25 mouse cellular contexts compared by ENCODE assay signal in the genomic region with DNA sequence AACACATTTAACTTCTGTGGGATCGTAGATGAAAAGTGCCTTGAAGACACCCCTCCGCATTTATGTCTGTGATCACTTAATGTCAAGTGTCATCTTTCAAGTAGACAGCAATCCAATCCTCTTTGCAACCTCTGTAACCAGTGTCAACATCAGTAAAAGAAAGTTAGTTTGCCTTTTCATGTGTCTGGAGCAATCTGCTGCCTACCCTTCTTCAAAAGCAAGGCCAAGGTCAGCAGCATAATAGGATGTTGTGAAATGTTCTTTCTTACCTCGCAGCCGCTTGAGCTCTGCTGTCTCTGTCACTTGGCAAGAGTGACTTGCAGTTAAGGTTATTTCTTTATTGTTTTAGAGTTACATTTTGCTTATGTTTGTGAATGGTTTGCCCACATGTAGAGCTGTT. TPM values are rescaled to one million over a fixed set of nuclear protein-coding genes. Genes with fewer than 3 reads are reported as not detected.
DNase-seq lines count a peak whose midpoint lies in the region; ATAC-seq and TF ChIP-seq lines count a peak whose summit lies in the region.
"Had no signal": no experiment of that assay in that cellular context is flagged by ENCODE, and none has a peak within 500 bp of the region (broad histone marks: within the 10 kb centered on the region; RNA-seq: fewer than 3 reads in every experiment).

No protein-coding gene starts in this region.

- peak overlapping the region; percentile 28; the same call in 1 of the 2 replicates for H3K27ac ChIP-seq in gastrocnemius, adult 2 months
- H3K27ac ChIP-seq in midbrain, embryonic 16.5 days (ENCODE audit: low read length), result no peak overlapping the region
- H3K27ac ChIP-seq: embryonic facial prominence, embryonic 10.5 days; embryonic facial prominence, embryonic 12.5 days; forebrain, embryonic 13.5 days; forebrain, embryonic 15.5 days had no signal

- intact Hi-C loops in gastrocnemius, adult 2 months (cut with DNase I), result no loop called here
- intact Hi-C loops in gastrocnemius, postnatal 36 days (cut with DNase I), result loop anchor here (5.0 kb wide), 1 partner anchor 142 kb away; no protein-coding TSS in a partner anchor

- H3K36me3 ChIP-seq in midbrain, embryonic 16.5 days (ENCODE audit: control insufficient read depth, insufficient read depth, low read length), result no peaks in the 10 kb centered on the region
- H3K36me3 ChIP-seq: embryonic facial prominence, embryonic 10.5 days; embryonic facial prominence, embryonic 12.5 days; forebrain, embryonic 15.5 days had no signal

- 83% methylated on average over 4 of the region's 4 CpGs for WGBS in midbrain, embryonic 16.5 days

- no peaks in the 10 kb centered on the region for H3K4me1 ChIP-seq in midbrain, embryonic 16.5 days (ENCODE audit: control insufficient read depth, insufficient read depth, low read length)
- H3K4me1 ChIP-seq: embryonic facial prominence, embryonic 10.5 days; embryonic facial prominence, embryonic 12.5 days; forebrain, embryonic 13.5 days; forebrain, embryonic 15.5 days had no signal

- peak; percentile 63 for ATAC-seq in granulocyte monocyte progenitor cell, adult 5-6 weeks (replicated peaks; ENCODE audit: poor library complexity, severe bottlenecking)
- ATAC-seq in megakaryocyte progenitor cell, adult 5-6 weeks (replicated peaks; ENCODE audit: poor library complexity), result peak; percentile 33
- no peak for ATAC-seq in midbrain, embryonic 16.5 days
- ATAC-seq: activated CD4-positive, CD25-positive, alpha-beta regulatory T cell, adult 4 months; CD4-positive, CD25-positive, alpha-beta regulatory T cell, adult 4 months; forebrain, embryonic 13.5 days; forebrain, embryonic 15.5 days; forebrain, postnatal 0 days; Patski had no signal

- no peaks in the 10 kb centered on the region for H3K9me3 ChIP-seq in midbrain, embryonic 16.5 days (replicated peaks; ENCODE audit: control insufficient read depth, low read length, poor library complexity, severe bottlenecking)
- H3K9me3 ChIP-seq: embryonic facial prominence, embryonic 10.5 days; embryonic facial prominence, embryonic 12.5 days; forebrain, embryonic 13.5 days; forebrain, embryonic 15.5 days; G1E had no signal

- TF ChIP-seq CTCF in gastrocnemius, adult 2 months (IDR thresholded peaks at IDR 0.05), result peak; percentile 12; the same call in 1 of the 2 replicates

- DNase-seq in gastrocnemius, adult 2 months, result no peak
- no peak for DNase-seq in gastrocnemius, postnatal 36 days
- DNase-seq in left cerebral cortex, adult 11 months (ENCODE audit: low spot score), result no peak
- DNase-seq in frontal cortex, postnatal 14 days (ENCODE audit: low spot score in 2 of 2), result no peak
- DNase-seq: adrenal gland, adult 8-10 months; adrenal gland, postnatal 25 days; B cell, adult 2 months; cerebellum, adult 11-12 months; cerebellum, adult 2 months; cerebellum, adult 9-10 months; cerebellum, postnatal 10 days; cerebellum, postnatal 25 days; forebrain, postnatal 0 days had no signal

- H3K9ac ChIP-seq in midbrain, embryonic 16.5 days (ENCODE audit: low read depth, low read length), result no peak overlapping the region
- H3K9ac ChIP-seq: embryonic facial prominence, embryonic 12.5 days; forebrain, embryonic 13.5 days; forebrain, embryonic 15.5 days; forebrain, postnatal 0 days had no signal

- H3K4me3 ChIP-seq in gastrocnemius, adult 2 months, result no peak overlapping the region
- H3K4me3 ChIP-seq in midbrain, embryonic 16.5 days (ENCODE audit: low read depth, low read length), result no peak overlapping the region
- H3K4me3 ChIP-seq: embryonic facial prominence, embryonic 10.5 days; embryonic facial prominence, embryonic 12.5 days; forebrain, embryonic 13.5 days; forebrain, embryonic 15.5 days had no signal

- H3K27me3 ChIP-seq in midbrain, embryonic 16.5 days (ENCODE audit: control insufficient read depth, insufficient read depth, low read depth, low read length), result no peaks in the 10 kb centered on the region
- H3K27me3 ChIP-seq: CH12.LX; embryonic facial prominence, embryonic 12.5 days; forebrain, embryonic 13.5 days; forebrain, embryonic 15.5 days had no signal

- H3K4me2 ChIP-seq in midbrain, embryonic 16.5 days (ENCODE audit: low read length), result no peak overlapping the region
- H3K4me2 ChIP-seq: embryonic facial prominence, embryonic 12.5 days; forebrain, embryonic 13.5 days; forebrain, embryonic 15.5 days had no signal

RNA-seq across cellular contexts. Expression of a gene that starts 14.8 kb away (rescaled TPM):
- 10 to 100 TPM; 16.7 to 23.3 TPM for total RNA-seq in gastrocnemius, adult 2 months (2021)
- total RNA-seq in gastrocnemius, postnatal 36 days (2021), result 10 to 100 TPM; 20.5 to 20.9 TPM
- total RNA-seq in granulocyte monocyte progenitor cell, adult 5-6 weeks (2014; fragmentation: Nextera tagmentation), result 18.2 and 18.6 TPM in 2 replicates
- 30.2 and 31.4 TPM in 2 replicates for total RNA-seq in granulocyte monocyte progenitor cell, adult 5-6 weeks (2017)
- total RNA-seq in megakaryocyte progenitor cell, adult 5-6 weeks (2015), result 34.5 TPM in 2 replicates
- 27.2 and 29.8 TPM in 2 replicates for total RNA-seq in megakaryocyte progenitor cell, adult 5-6 weeks (2017)
- polyA plus RNA-seq in midbrain, embryonic 16.5 days (2015; fragmentation: Nextera tagmentation; extraction: Ambion mirVana), result 24.6 and 27.2 TPM in 2 replicates
